Mouse (Mus musculus) heart, embryonic 10.5 days (tissue): ENCODE measurements at regions not wholly inside any gene's neighbourhood (a gene's known extent, or its start where the extent isn't known, plus 50 kb on each side); places are given as distances from the start of the nearest gene placed in this dataset.

Source experiments
- DNase-seq: peaks from one replicate; pipeline ENCODE4 v3.0.0-alpha.2; 2017; ENCODE audit warnings: low spot score
- H3K27ac ChIP-seq: fragments of 300-500 bp; sonication (generic); 2 replicates; pipeline ENCODE4 v1.5.1; 2016; ENCODE audit warnings: mild to moderate bottlenecking
- H3K27me3 ChIP-seq: fragments of 300-500 bp; sonication (generic); 2 replicates; pipeline ENCODE4 v1.6.1; 2016; ENCODE audit warnings: mild to moderate bottlenecking; ENCODE audit not compliant: poor library complexity, insufficient read depth, severe bottlenecking
- H3K36me3 ChIP-seq: fragments of 300-500 bp; sonication (generic); 2 replicates; pipeline ENCODE4 v1.6.1; 2016; ENCODE audit warnings: mild to moderate bottlenecking, moderate library complexity
- H3K4me1 ChIP-seq: fragments of 300-500 bp; sonication (generic); 2 replicates; pipeline ENCODE4 v1.6.1; 2016; ENCODE audit warnings: mild to moderate bottlenecking
- H3K4me3 ChIP-seq: fragments of 300-500 bp; sonication (generic); 2 replicates; pipeline ENCODE4 v1.5.1; 2016; ENCODE audit warnings: mild to moderate bottlenecking, moderate library complexity
- H3K9me3 ChIP-seq: fragments of 300-500 bp; sonication (generic); 2 replicates; pipeline ENCODE4 v1.6.1; 2016; ENCODE audit warnings: mild to moderate bottlenecking, moderate library complexity
- WGBS: fragments of 180-500 bp; shearing (Covaris S2); methylation state at CpG from one replicate; pipeline ENCODE4 v1.1.7; 2016; 5-methylcytosine and 5-hydroxymethylcytosine counted together

DNA sequence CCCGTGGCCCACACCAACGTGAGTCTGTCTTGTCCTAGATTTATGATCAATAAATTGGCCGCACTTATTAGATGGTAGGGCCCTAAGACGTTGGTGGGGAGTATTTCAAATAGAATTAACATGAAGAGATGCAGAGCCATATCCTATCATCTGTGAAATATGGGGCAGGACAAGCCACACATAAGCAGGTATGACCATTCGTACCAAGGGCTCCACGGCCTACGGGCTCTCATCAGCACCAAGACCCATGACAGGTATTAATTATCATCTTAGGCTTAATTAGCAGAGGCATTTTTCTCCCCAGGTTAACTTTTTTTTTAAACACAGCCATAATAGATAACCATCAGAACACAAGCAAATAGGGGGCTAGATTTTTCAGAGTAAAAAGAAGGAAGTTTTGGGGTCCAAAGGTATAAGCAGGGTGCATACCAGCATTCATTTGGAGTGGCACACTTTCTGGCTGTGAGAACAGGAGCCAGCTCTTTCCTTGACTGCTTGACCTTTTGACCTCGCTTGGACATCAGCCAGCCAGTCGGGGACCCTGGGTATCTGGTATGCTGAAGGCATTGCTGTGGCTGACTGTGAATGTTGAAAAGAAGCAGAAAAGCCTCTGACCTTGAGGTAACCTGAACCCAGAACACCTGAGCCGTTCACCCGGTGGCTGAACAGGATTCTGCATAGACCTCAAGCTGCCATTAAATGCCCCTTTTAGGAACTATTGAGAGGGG, 185.8 kb downstream of the Snx10 start:
- Histone ChIP-seq H3K4me3 (no peak overlapping the region), H3K9me3 (no peaks in the 10 kb centered on the region), H3K27ac (no peak overlapping the region), H3K36me3 (no peaks in the 10 kb centered on the region), H3K4me1 (peaks cover 34% of the 10 kb centered on the region), H3K27me3 (no peaks in the 10 kb centered on the region)
- peak; percentile 83 for DNase-seq
- WGBS: 55% methylated on average over 11 of the region's 11 CpGs

DNA sequence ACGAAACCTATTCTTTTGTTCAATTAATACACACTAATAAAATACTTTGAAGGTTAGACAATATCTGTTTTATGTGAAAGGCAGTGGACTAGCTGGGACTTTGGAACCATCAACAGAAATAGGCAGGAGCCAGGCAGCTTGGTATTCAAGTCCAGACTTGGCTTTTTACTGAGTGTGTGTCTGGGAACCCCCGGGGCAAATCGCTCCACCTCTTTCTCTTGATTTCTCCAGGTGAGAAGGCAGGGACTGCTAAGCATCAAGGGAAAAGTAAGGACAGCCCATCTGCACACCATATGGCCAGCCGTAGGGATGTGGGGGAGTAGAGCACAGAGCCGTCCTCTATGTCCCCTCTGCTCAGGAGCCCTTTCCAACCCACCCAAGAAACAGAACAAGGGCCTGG, 186.5 kb downstream of the Snx10 start:
- Histone ChIP-seq H3K27ac (0 out of 2 replicates have a peak overlapping the region, but pooled peaks have one; percentile 44), H3K4me3 (no peak overlapping the region), H3K27me3 (no peaks in the 10 kb centered on the region), H3K36me3 (no peaks in the 10 kb centered on the region), H3K9me3 (no peaks in the 10 kb centered on the region), H3K4me1 (peaks cover 37% of the 10 kb centered on the region)
- DNase-seq: peak; percentile 51
- 74% methylated on average over 5 of the region's 5 CpGs for WGBS

- peaks cover 43% of the 10 kb centered on the region for H3K4me1 ChIP-seq
- DNase-seq: peak; percentile 68
Measured at GRCm38 (mm10) chr6:51710926-51711615, 187.4 kb downstream of the Snx10 start.

GRCm38 (mm10) chr6:51711616-51711970, 187.9 kb downstream of the Snx10 start:
- H3K36me3 ChIP-seq: no peaks in the 10 kb centered on the region
- 85% methylated on average over 7 of the region's 7 CpGs for WGBS
- peaks cover 43% of the 10 kb centered on the region for H3K4me1 ChIP-seq
- no peaks in the 10 kb centered on the region for H3K27me3 ChIP-seq
- no peak overlapping the region for H3K4me3 ChIP-seq
- H3K9me3 ChIP-seq: no peaks in the 10 kb centered on the region
- DNase-seq: peak; percentile 67
- H3K27ac ChIP-seq: no peak overlapping the region

More at GRCm38 (mm10) chr6:51710926-51711615, 187.4 kb downstream of the Snx10 start:
- no peaks in the 10 kb centered on the region for H3K27me3 ChIP-seq
- no peaks in the 10 kb centered on the region for H3K9me3 ChIP-seq
- no peak overlapping the region for H3K4me3 ChIP-seq
- peak overlapping the region; percentile 44; the same call in 1 of the 2 replicates for H3K27ac ChIP-seq
- WGBS: 80% methylated on average over 15 of the region's 15 CpGs
- no peaks in the 10 kb centered on the region for H3K36me3 ChIP-seq

DNA sequence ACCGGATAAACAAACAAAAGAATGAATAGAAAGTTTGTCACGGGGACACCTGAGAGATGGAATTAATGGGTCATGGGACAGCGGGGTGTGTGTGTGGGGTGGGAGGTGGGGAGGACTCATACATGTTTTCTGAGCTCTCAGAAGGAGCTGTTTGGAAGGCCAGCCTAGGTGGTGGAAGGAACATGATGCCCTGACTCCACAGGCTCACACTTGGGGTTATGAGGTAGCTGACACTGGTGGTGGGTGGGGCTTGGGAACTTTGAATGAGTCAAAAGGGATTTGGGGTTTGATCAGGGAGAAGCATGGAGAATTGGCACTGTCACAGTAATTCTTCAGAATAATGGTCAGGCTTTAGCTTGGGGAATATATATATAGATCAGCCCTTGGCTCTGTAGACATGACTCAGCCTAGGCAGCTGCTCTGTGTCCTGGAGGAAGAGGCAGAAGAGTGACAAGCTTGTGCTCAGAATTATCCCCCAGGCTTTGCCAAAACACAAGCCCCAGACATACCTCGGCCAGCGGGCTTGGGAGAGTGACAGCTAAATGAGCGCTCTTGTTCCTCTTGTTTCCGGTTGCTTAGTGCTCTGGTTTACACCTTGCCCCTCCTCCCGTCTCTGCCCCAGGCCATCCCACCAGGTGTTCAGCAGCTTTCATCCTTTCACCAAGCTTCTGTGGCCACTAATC, 191.6 kb downstream of the Snx10 start:
- DNase-seq: peak; percentile 63

GRCm38 (mm10) chr6:51717386-51717785, 193.7 kb downstream of the Snx10 start:
- Histone ChIP-seq H3K4me1 (peaks cover 22% of the 10 kb centered on the region), H3K4me3 (no peak overlapping the region), H3K27ac (no peak overlapping the region), H3K9me3 (no peaks in the 10 kb centered on the region), H3K36me3 (no peaks in the 10 kb centered on the region), H3K27me3 (no peaks in the 10 kb centered on the region)
- WGBS: 75% methylated on average over 7 of the region's 7 CpGs
- DNase-seq: peak; percentile 10

More for the DNA sequence above, 191.6 kb downstream of the Snx10 start:
- Histone ChIP-seq H3K4me3 (no peak overlapping the region), H3K9me3 (no peaks in the 10 kb centered on the region), H3K4me1 (peaks cover 23% of the 10 kb centered on the region), H3K36me3 (no peaks in the 10 kb centered on the region), H3K27ac (no peak overlapping the region; the same call in 1 of the 2 replicates), H3K27me3 (no peaks in the 10 kb centered on the region)
- WGBS: 43% methylated on average over 8 of the region's 8 CpGs

- H3K36me3 ChIP-seq: no peaks in the 10 kb centered on the region
- H3K27me3 ChIP-seq: no peaks in the 10 kb centered on the region
- no peak for DNase-seq
- H3K4me3 ChIP-seq: no peak overlapping the region
- H3K4me1 ChIP-seq: peaks cover 13% of the 10 kb centered on the region
- H3K27ac ChIP-seq: 0 out of 2 replicates have a peak overlapping the region, but pooled peaks have one; percentile 13
- no peaks in the 10 kb centered on the region for H3K9me3 ChIP-seq
- WGBS: 68% methylated on average over 7 of the region's 7 CpGs
Measured at GRCm38 (mm10) chr6:51720705-51721104, 197.0 kb downstream of the Snx10 start.

DNA sequence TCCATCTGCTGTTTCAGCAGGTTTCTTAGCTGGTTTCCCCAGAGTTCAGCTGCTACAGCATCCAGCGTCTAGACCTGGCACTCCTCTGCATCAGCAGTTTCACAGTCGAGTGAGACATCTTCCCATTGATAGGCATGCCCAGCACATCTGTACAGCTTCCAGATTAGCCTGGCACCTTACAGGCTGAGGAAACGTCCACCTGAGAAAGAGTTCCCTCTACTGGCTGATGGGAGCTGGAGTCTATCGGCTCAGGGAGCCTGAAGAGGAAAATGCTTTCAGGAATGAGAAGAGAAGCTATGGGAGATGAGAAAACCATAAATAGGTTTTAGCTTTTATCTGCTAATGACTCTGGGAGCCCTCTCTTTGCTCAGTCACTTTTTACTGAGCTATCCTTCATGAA, 199.4 kb downstream of the Snx10 start:
- Histone ChIP-seq H3K27ac (no peak overlapping the region), H3K27me3 (no peaks in the 10 kb centered on the region), H3K4me1 (peaks cover 16% of the 10 kb centered on the region; the same call in 1 of the 2 replicates), H3K36me3 (no peaks in the 10 kb centered on the region), H3K4me3 (no peak overlapping the region), H3K9me3 (no peaks in the 10 kb centered on the region)
- WGBS: 30% methylated on average over 4 of the region's 4 CpGs
- no peak for DNase-seq

DNA sequence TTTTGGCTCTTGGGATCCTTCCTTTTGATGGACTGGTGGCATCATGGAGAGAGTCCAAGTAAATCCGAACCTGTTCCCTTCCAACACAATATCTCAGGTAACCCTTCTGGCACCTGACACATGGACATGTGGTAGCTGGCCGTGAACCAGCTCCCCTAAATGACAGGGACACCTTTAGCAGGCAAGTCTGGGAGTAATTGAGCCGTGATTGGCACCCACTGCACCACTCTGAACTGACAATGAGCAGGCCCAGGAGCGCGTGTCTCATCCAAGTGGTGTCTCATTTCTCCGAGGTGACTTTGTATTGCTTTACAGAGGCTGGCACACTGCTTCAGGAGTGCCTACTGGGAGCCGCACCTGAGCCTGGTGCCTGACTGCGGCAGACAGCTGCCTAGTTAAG, 203.5 kb downstream of the Snx10 start:
- H3K36me3 ChIP-seq: no peaks in the 10 kb centered on the region
- DNase-seq: no peak
- H3K27ac ChIP-seq: no peak overlapping the region
- 73% methylated on average over 8 of the region's 8 CpGs for WGBS
- H3K27me3 ChIP-seq: no peaks in the 10 kb centered on the region
- H3K4me3 ChIP-seq: no peak overlapping the region
- H3K9me3 ChIP-seq: no peaks in the 10 kb centered on the region
- peaks cover 15% of the 10 kb centered on the region for H3K4me1 ChIP-seq

DNA sequence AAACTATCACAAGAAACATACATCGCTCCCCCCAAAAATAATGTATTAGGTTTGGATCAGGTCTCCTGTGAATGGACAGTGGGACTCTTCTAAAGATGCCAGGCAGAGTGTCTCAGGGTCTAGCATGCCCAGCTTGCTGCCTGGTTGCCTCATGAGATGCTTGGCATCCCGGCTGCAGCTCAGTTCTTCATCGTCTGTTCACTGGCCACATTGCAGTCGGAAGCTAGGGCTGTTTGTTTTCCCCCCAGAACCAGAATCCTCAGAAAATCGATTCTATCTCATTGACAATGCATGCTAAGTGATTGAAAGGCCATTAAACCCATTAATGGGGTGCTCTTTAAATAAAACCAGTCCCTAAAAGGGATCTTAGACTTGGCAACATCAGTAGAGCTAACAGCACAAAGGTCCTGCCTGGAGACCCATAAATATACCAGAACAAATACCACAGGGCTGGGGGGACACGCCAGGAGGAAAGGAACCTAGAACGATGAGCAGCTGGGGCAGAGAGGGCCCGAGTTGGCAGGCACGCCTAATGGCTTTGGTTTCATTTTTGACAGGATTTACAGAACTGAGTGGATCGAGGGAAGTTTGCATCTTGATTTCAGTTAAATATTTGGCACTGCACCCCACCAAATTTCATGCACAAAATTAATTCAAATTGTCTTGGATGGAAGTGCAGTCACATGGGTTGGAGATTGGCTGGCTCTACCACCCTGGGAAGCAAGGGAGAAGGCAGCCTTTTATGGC, 205.3 kb downstream of the Snx10 start:
- no peaks in the 10 kb centered on the region for H3K27me3 ChIP-seq
- 74% methylated on average over 10 of the region's 10 CpGs for WGBS
- H3K4me1 ChIP-seq: peaks cover 19% of the 10 kb centered on the region
- no peak overlapping the region for H3K27ac ChIP-seq
- H3K4me3 ChIP-seq: no peak overlapping the region
- no peaks in the 10 kb centered on the region for H3K36me3 ChIP-seq
- no peaks in the 10 kb centered on the region for H3K9me3 ChIP-seq
- DNase-seq: no peak

DNA sequence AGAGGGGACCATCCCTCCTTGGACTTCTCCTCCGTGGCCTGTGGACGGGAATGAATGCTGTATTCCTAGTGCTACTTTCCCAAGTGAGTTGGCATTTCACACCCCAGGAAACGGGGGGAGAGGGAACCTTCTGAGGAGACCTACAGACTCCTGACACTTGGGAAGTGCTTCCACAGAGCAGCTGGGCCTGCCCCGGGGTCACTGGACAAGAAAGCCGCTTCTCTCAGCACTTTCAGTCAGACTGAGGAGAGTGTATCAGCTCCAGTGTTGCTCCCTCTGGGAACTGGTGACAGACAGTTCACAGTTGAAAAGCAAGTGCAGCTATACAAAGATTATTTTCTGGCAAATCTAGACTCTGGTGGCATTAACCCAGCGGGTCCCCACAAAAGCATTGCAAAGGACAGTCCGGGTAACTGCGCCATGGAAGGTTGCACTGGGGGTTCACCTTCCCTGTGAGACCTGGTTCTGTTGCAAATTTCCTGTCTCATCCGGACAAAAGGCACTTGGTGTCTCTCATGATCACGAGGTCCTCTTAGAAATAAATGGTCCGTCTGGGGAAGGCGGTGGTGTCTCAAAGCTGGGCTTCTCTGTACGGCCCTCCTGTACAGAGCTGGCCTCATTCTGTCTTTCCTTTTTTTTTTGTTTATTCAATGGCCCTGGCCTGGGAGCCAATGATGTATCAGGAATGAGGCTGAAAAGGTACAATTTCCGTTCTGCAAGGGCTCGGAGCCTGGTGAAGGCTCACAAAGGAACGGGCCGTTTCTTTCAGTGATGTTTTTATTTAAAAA, 207.1 kb downstream of the Snx10 start:
- 59% methylated on average over 17 of the region's 17 CpGs for WGBS
- peak overlapping the region; percentile 52 for H3K27ac ChIP-seq

DNA sequence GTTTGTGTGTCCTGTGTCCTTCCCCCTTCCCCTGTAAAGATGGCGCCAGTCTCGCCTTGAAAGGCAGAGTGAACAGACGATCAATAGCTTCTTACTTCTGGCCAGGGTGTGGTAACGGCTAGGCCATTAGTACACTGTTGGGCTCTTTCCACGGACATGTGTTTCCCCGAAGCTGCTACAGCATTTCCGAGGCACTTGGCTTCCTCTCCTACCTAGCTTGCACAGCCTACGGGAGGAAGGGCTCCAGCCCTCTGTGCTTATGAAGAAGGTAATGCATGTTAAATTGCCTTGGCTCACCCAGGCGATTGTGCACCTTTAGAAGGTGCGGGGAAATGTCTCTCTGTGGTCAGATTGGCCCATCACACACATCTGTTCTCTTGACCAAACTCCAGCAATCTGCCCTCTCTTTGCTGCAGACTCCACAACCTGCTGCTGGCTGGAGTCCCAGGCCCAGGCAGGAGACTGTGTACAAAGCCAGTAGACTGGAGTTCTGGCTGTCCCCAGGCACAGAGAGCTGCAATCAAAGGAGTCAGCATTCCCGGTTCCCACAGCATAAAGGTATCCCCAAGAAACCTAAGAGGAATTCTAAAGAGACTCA, 208.7 kb downstream of the Snx10 start:
- H3K4me1 ChIP-seq: peaks cover 16% of the 10 kb centered on the region
- H3K36me3 ChIP-seq: no peaks in the 10 kb centered on the region
- H3K9me3 ChIP-seq: no peaks in the 10 kb centered on the region
- 74% methylated on average over 11 of the region's 11 CpGs for WGBS
- no peaks in the 10 kb centered on the region for H3K27me3 ChIP-seq
- H3K27ac ChIP-seq: no peak overlapping the region; the same call in 1 of the 2 replicates
- no peak for DNase-seq
- no peak overlapping the region for H3K4me3 ChIP-seq

More for the DNA sequence above, 207.1 kb downstream of the Snx10 start:
- H3K36me3 ChIP-seq: no peaks in the 10 kb centered on the region
- no peak overlapping the region for H3K4me3 ChIP-seq
- DNase-seq: no peak
- no peaks in the 10 kb centered on the region for H3K9me3 ChIP-seq
- peaks cover 19% of the 10 kb centered on the region for H3K4me1 ChIP-seq
- no peaks in the 10 kb centered on the region for H3K27me3 ChIP-seq
